Mouse (Mus musculus) MEL (cell line): ENCODE measurements around the gene Tiam1. TPM values are rescaled to one million over a fixed set of nuclear protein-coding genes. Genes with fewer than 3 reads are reported as not detected.

ENCODE experiments used
- DNase-seq: peaks from one replicate; pipeline ENCODE4 v3.0.0; 2011; ENCODE audit warnings: low read depth, low spot score
- H3K27ac ChIP-seq: 2 replicates; pipeline ENCODE4 v1.5.1; 2012; ENCODE audit warnings: low read depth, mild to moderate bottlenecking, control low read depth, low read length, moderate library complexity; ENCODE audit not compliant: control insufficient read depth
- H3K27me3 ChIP-seq, 2 experiments: fragments of 150-350 bp in 1 of 2; sonication (generic) in 1 of 2; 2 replicates each; pipeline ENCODE4 v1.6.1; 2012; ENCODE audit warnings: low read length in 2 of 2, mild to moderate bottlenecking in 2 of 2, improper control_type of control experiment in 1 of 2, moderate library complexity in 1 of 2; ENCODE audit not compliant: insufficient read depth in 2 of 2, control insufficient read depth in 1 of 2
- H3K36me3 ChIP-seq, 2 experiments: 2 replicates each; pipeline ENCODE4 v1.6.1; 2012 to 2014; ENCODE audit warnings: low read length in 2 of 2, improper control_type of control experiment in 1 of 2, inconsistent platforms in 1 of 2, mild to moderate bottlenecking in 1 of 2; ENCODE audit not compliant: insufficient read depth in 2 of 2, control insufficient read depth in 1 of 2
- H3K4me1 ChIP-seq, 2 experiments: fragments of 150-350 bp in 1 of 2; sonication (generic) in 1 of 2; 2 replicates each; pipeline ENCODE4 v1.6.1; 2012; ENCODE audit warnings: low read length in 2 of 2, improper control_type of control experiment in 1 of 2, mild to moderate bottlenecking in 1 of 2; ENCODE audit not compliant: insufficient read depth in 2 of 2, control insufficient read depth in 1 of 2
- H3K4me3 ChIP-seq, 2 experiments: fragments of 150-350 bp in 1 of 2; sonication (generic) in 1 of 2; 2 replicates each; pipeline ENCODE4 v1.5.1; 2012; ENCODE audit warnings: low read depth in 2 of 2, low read length in 2 of 2, mild to moderate bottlenecking in 2 of 2, moderate library complexity in 2 of 2, control low read depth in 1 of 2, improper control_type of control experiment in 1 of 2; ENCODE audit not compliant: control insufficient read depth in 1 of 2, insufficient read depth in 1 of 2
- H3K79me2 ChIP-seq: 2 replicates; pipeline ENCODE4 v1.6.1; 2012; ENCODE audit warnings: mild to moderate bottlenecking, low read length, moderate library complexity; ENCODE audit not compliant: control insufficient read depth, poor library complexity, insufficient read depth
- H3K9ac ChIP-seq: 2 replicates; pipeline ENCODE4 v1.6.1; 2012; ENCODE audit warnings: low read depth, mild to moderate bottlenecking, control low read depth, low read length, moderate library complexity; ENCODE audit not compliant: control insufficient read depth, poor library complexity, severe bottlenecking
- H3K9me3 ChIP-seq: fragments of 150-350 bp; sonication (generic); replicated peaks from 2 replicates; pipeline ENCODE4 v1.6.1; 2012; ENCODE audit warnings: mild to moderate bottlenecking, low read length, improper control_type of control experiment, moderate library complexity; ENCODE audit not compliant: insufficient read depth
- BHLHE40 ChIP-seq: IDR thresholded peaks from 2 replicates; pipeline ENCODE4 v1.6.1; 2012; ENCODE audit warnings: low read depth, mild to moderate bottlenecking, inconsistent platforms, low read length, improper control_type of control experiment, borderline replicate concordance
- CHD1 ChIP-seq: IDR thresholded peaks from 2 replicates; pipeline ENCODE4 v1.6.1; 2012; ENCODE audit warnings: low read depth, mild to moderate bottlenecking, inconsistent platforms, low read length, improper control_type of control experiment
- CHD2 ChIP-seq: IDR thresholded peaks from 2 replicates; pipeline ENCODE4 v1.6.1; 2011; ENCODE audit warnings: low read length, improper control_type of control experiment
- CTCF ChIP-seq, 3 experiments: IDR thresholded peaks in 2 of 3; conservative IDR thresholded peaks in 1 of 3; 2 replicates each; pipeline ENCODE4 v1.5.1; 2011 to 2012; ENCODE audit warnings: low read length in 3 of 3, low read depth in 2 of 3, mild to moderate bottlenecking in 2 of 3, improper control_type of control experiment in 1 of 3, inconsistent platforms in 1 of 3, mixed read lengths in 1 of 3, moderate library complexity in 1 of 3; ENCODE audit not compliant: control insufficient read depth in 1 of 3, insufficient read depth in 1 of 3, poor library complexity in 1 of 3, severe bottlenecking in 1 of 3
- E2F4 ChIP-seq: IDR thresholded peaks from 2 replicates; pipeline ENCODE4 v1.6.1; 2011; ENCODE audit warnings: low read depth, low read length, improper control_type of control experiment, borderline replicate concordance
- ELF1 ChIP-seq: IDR thresholded peaks from 2 replicates; pipeline ENCODE4 v1.6.1; 2014; ENCODE audit warnings: low read depth, mild to moderate bottlenecking, inconsistent platforms, low read length, improper control_type of control experiment, moderate library complexity
- EP300 ChIP-seq, 2 experiments: IDR thresholded peaks; 2 replicates each; pipeline ENCODE4 v1.6.1; 2011; ENCODE audit warnings: improper control_type of control experiment in 2 of 2, low read length in 2 of 2, low read depth in 1 of 2, mild to moderate bottlenecking in 1 of 2
- ETS1 ChIP-seq: IDR thresholded peaks from 2 replicates; pipeline ENCODE4 v1.6.1; 2012; ENCODE audit warnings: low read depth, mild to moderate bottlenecking, inconsistent platforms, low read length, improper control_type of control experiment, moderate library complexity
- GABPA ChIP-seq: IDR thresholded peaks from 2 replicates; pipeline ENCODE4 v1.6.1; 2012; ENCODE audit warnings: low read depth, mild to moderate bottlenecking, inconsistent platforms, low read length, improper control_type of control experiment, moderate library complexity
- GATA1 ChIP-seq: IDR thresholded peaks from 2 replicates; pipeline ENCODE4 v1.6.1; 2011; ENCODE audit warnings: low read depth, low read length, improper control_type of control experiment
- HCFC1 ChIP-seq: IDR thresholded peaks from 2 replicates; pipeline ENCODE4 v1.6.1; 2012; ENCODE audit warnings: low read depth, mild to moderate bottlenecking, inconsistent platforms, low read length, improper control_type of control experiment, moderate library complexity
- KAT2A ChIP-seq: conservative IDR thresholded peaks from 2 replicates; pipeline ENCODE4 v1.6.1; 2012; ENCODE audit warnings: low read depth, low read length, improper control_type of control experiment, inconsistent platforms
- MAFK ChIP-seq: IDR thresholded peaks from 2 replicates; pipeline ENCODE4 v1.6.1; 2011; ENCODE audit warnings: low read depth, mild to moderate bottlenecking, low read length, improper control_type of control experiment, borderline replicate concordance
- MAX ChIP-seq: IDR thresholded peaks from 2 replicates; pipeline ENCODE4 v1.6.1; 2011; ENCODE audit warnings: low read length, improper control_type of control experiment
- MAZ ChIP-seq: IDR thresholded peaks from 2 replicates; pipeline ENCODE4 v1.6.1; 2012; ENCODE audit warnings: low read depth, mild to moderate bottlenecking, inconsistent platforms, low read length, improper control_type of control experiment
- MEF2A ChIP-seq: IDR thresholded peaks from 2 replicates; pipeline ENCODE4 v1.6.1; 2014; ENCODE audit warnings: low read depth, mild to moderate bottlenecking, inconsistent platforms, low read length, improper control_type of control experiment; ENCODE audit not compliant: poor library complexity, insufficient replicate concordance, severe bottlenecking; ENCODE audit errors: extremely low read depth
- MXI1 ChIP-seq: IDR thresholded peaks from 2 replicates; pipeline ENCODE4 v1.6.1; 2011; ENCODE audit warnings: mild to moderate bottlenecking, low read depth, low read length, improper control_type of control experiment
- MYB ChIP-seq: IDR thresholded peaks from 2 replicates; pipeline ENCODE4 v1.6.1; 2011; ENCODE audit warnings: mild to moderate bottlenecking, low read depth, low read length, improper control_type of control experiment
- NELFE ChIP-seq: IDR thresholded peaks from 2 replicates; pipeline ENCODE4 v1.6.1; 2011; ENCODE audit warnings: low read depth, low read length, improper control_type of control experiment
- NRF1 ChIP-seq: IDR thresholded peaks from 2 replicates; pipeline ENCODE4 v1.6.1; 2014; ENCODE audit warnings: low read depth, mild to moderate bottlenecking, inconsistent platforms, low read length, improper control_type of control experiment, moderate library complexity; ENCODE audit not compliant: poor library complexity, insufficient read depth, severe bottlenecking
- POLR2A ChIP-seq, 2 experiments: IDR thresholded peaks; 2 replicates each; pipeline ENCODE4 v1.6.1; 2011 to 2012; ENCODE audit warnings: low read length in 2 of 2, mild to moderate bottlenecking in 2 of 2, control low read depth in 1 of 2, improper control_type of control experiment in 1 of 2, low read depth in 1 of 2, moderate library complexity in 1 of 2; ENCODE audit not compliant: control insufficient read depth in 1 of 2, insufficient read depth in 1 of 2, poor library complexity in 1 of 2
- POLR2AphosphoS2 ChIP-seq: IDR thresholded peaks from 2 replicates; pipeline ENCODE4 v1.6.1; 2011; ENCODE audit warnings: low read length, improper control_type of control experiment
- RAD21 ChIP-seq: IDR thresholded peaks from 2 replicates; pipeline ENCODE4 v1.6.1; 2011; ENCODE audit warnings: mild to moderate bottlenecking, low read depth, low read length, improper control_type of control experiment
- RCOR1 ChIP-seq: IDR thresholded peaks from 2 replicates; pipeline ENCODE4 v1.6.1; 2012; ENCODE audit warnings: low read depth, mild to moderate bottlenecking, inconsistent platforms, low read length, improper control_type of control experiment
- SIN3A ChIP-seq: IDR thresholded peaks from 2 replicates; pipeline ENCODE4 v1.6.1; 2012; ENCODE audit warnings: low read length, improper control_type of control experiment, inconsistent platforms
- SMC3 ChIP-seq: IDR thresholded peaks from 2 replicates; pipeline ENCODE4 v1.6.1; 2011; ENCODE audit warnings: low read depth, low read length, improper control_type of control experiment
- TAL1 ChIP-seq: IDR thresholded peaks from 2 replicates; pipeline ENCODE4 v1.6.1; 2012; ENCODE audit warnings: mild to moderate bottlenecking, inconsistent platforms, low read length, moderate library complexity, mixed read lengths
- TBP ChIP-seq: IDR thresholded peaks from 2 replicates; pipeline ENCODE4 v1.8.0; 2011; ENCODE audit warnings: low read depth, low read length, improper control_type of control experiment
- TCF12 ChIP-seq: IDR thresholded peaks from 2 replicates; pipeline ENCODE4 v1.6.1; 2014; ENCODE audit warnings: low read depth, mild to moderate bottlenecking, inconsistent platforms, low read length, improper control_type of control experiment, moderate library complexity
- UBTF ChIP-seq: IDR thresholded peaks from 2 replicates; pipeline ENCODE4 v1.6.1; 2012; ENCODE audit warnings: low read depth, mild to moderate bottlenecking, inconsistent platforms, low read length, improper control_type of control experiment, moderate library complexity, borderline replicate concordance; ENCODE audit not compliant: insufficient read depth
- ZC3H11A ChIP-seq: IDR thresholded peaks from 2 replicates; pipeline ENCODE4 v1.6.1; 2012; ENCODE audit warnings: low read depth, mild to moderate bottlenecking, inconsistent platforms, low read length, improper control_type of control experiment
- ZMIZ1 ChIP-seq: IDR thresholded peaks from 2 replicates; pipeline ENCODE4 v1.6.1; 2012; ENCODE audit warnings: low read depth, mild to moderate bottlenecking, inconsistent platforms, low read length, improper control_type of control experiment, moderate library complexity
- ZNF384 ChIP-seq: IDR thresholded peaks from 2 replicates; pipeline ENCODE4 v1.6.1; 2012; ENCODE audit warnings: low read depth, mild to moderate bottlenecking, inconsistent platforms, low read length, improper control_type of control experiment
- polyA plus RNA-seq, 2 experiments: library from polyadenylated mRNA; stranded (reverse) in 1 of 2; unstranded in 1 of 2; fragments of >175 nt in 1 of 2; fragments of >200 nt in 1 of 2; gene quantifications; 2 replicates each; pipeline versions ENCODE4 v1.2.1 to v1.2.4; 2012; ENCODE audit warnings: low replicate concordance in 2 of 2, low read depth in 1 of 2; ENCODE audit not compliant: insufficient read length in 2 of 2, insufficient read depth in 1 of 2, missing spikeins in 1 of 2
- total RNA-seq: library from RNA; depleted of rRNA; stranded (reverse); fragments of 300-350 nt; gene quantifications from 2 replicates; pipeline ENCODE4 v1.2.3, GENCODE M21; 2012

Tiam1 gene
- total and polyA plus RNA-seq, 3 experiments: 15.0 to 23.9 (median 19.9) TPM

- DNase-seq: peak; percentile 80
- Histone ChIP-seq H3K9me3 (no peaks in the 10 kb centered on the region), H3K27ac (peak overlapping the region; percentile 91)
These were observed 272.2 kb downstream of the Tiam1 start for GRCm38 (mm10) chr16:89871382-89871781.

DNA sequence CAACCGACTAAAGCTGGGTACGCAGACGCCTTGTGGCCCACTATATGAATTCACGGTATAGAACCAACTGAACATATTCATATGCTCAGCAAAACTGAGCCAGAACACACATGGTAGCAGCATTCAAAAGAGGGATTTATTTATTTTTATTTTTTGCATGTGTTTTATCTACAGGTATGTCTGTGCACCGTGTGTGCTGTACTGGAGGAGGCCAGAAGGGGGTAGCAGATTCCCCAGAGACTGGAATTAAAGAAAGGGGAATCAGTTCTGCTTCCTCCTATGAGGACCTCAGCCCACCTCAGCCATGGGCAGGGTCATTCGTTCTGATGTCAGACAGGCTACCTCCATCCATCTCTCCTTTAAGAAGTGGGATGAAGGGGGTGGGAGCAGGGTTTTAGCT is 273.5 kb downstream of the Tiam1 start:
- peaks cover 0 to 28% of the 10 kb centered on the region in 2 experiments; a peak in 2 of 4 replicates for H3K36me3 ChIP-seq
- DNase-seq: peak; percentile 17
- TF ChIP-seq MEF2A: no peak
- TF ChIP-seq RAD21: peak; percentile 11
- TF ChIP-seq SMC3: 0 out of 2 replicates have a peak, but pooled peaks have one; percentile 22
- TF ChIP-seq CTCF (IDR thresholded peaks at IDR 0.05 in 2 of 3, conservative IDR thresholded peaks at IDR 0.05 in 1 of 3; ENCODE audit: control insufficient read depth in 1 of 3, insufficient read depth in 1 of 3, low read depth in 2 of 3, low read length in 3 of 3, poor library complexity in 1 of 3, severe bottlenecking in 1 of 3): peak in 2 of 3 experiments; percentile 18 to 39; a peak in 3 of 6 replicates
- no peak for TF ChIP-seq MAFK
- TF ChIP-seq NRF1: no peak
- TF ChIP-seq CHD2: no peak
- TF ChIP-seq ETS1: no peak
- no peak for TF ChIP-seq TBP
- no peaks in the 10 kb centered on the region for H3K79me2 ChIP-seq
- H3K4me3 ChIP-seq: no peak overlapping the region
- H3K9ac ChIP-seq: no peak overlapping the region
- no peaks in the 10 kb centered on the region for H3K9me3 ChIP-seq
- H3K4me1 ChIP-seq: peaks cover 5 to 40% of the 10 kb centered on the region in 2 experiments; a peak in 3 of 4 replicates
- no peak overlapping the region for H3K27ac ChIP-seq
- no peaks in the 10 kb centered on the region for H3K27me3 ChIP-seq

More at GRCm38 (mm10) chr16:89871382-89871781, 272.2 kb downstream of the Tiam1 start:
- Histone ChIP-seq H3K27me3 (no peaks in the 10 kb centered on the region), H3K4me1 (peaks cover 5 to 40% of the 10 kb centered on the region in 2 experiments), H3K36me3 (peaks cover 0 to 28% of the 10 kb centered on the region in 2 experiments; a peak in 2 of 4 replicates), H3K79me2 (no peaks in the 10 kb centered on the region), H3K9ac (peak overlapping the region; percentile 32), H3K4me3 (peak overlapping the region; percentile 51 to 57)
- TF ChIP-seq KAT2A (no peak), POLR2A (IDR thresholded peaks at IDR 0.05; ENCODE audit: control insufficient read depth in 1 of 2, insufficient read depth in 1 of 2, low read depth in 1 of 2, low read length in 2 of 2, poor library complexity in 1 of 2) (no peak), NELFE (no peak), ELF1 (0 out of 2 replicates have a peak, but pooled peaks have one; percentile 7), MXI1 (no peak; the same call in 1 of the 2 replicates), MAFK (peak; percentile 29; the same call in 1 of the 2 replicates), MEF2A (peak; percentile 52; the same call in 1 of the 2 replicates), POLR2AphosphoS2 (no peak), UBTF (no peak), ZC3H11A (no peak), GABPA (no peak), GATA1 (peak; percentile 95), RAD21 (no peak), E2F4 (no peak), ETS1 (peak; percentile 94), TAL1 (peak; percentile 84), CTCF (IDR thresholded peaks at IDR 0.05 in 2 of 3, conservative IDR thresholded peaks at IDR 0.05 in 1 of 3; ENCODE audit: control insufficient read depth in 1 of 3, insufficient read depth in 1 of 3, low read depth in 2 of 3, low read length in 3 of 3, poor library complexity in 1 of 3, severe bottlenecking in 1 of 3) (no peak), MAX (peak; percentile 46; the same call in 1 of the 2 replicates), SIN3A (peak; percentile 73; the same call in 1 of the 2 replicates), SMC3 (no peak), EP300 (IDR thresholded peaks at IDR 0.05; ENCODE audit: low read depth in 1 of 2, low read length in 2 of 2) (peak; percentile 85 to 88), CHD1 (no peak), ZMIZ1 (no peak), MAZ (no peak), HCFC1 (no peak), RCOR1 (peak; percentile 93), BHLHE40 (0 out of 2 replicates have a peak, but pooled peaks have one; percentile 36), TCF12 (peak; percentile 93), ZNF384 (no peak), MYB (no peak)
